Mouse (Mus musculus): ENCODE data around the gene Syvn1. TPM values are rescaled to one million over a fixed set of nuclear protein-coding genes. Genes with fewer than 3 reads are reported as not detected.

The Syvn1 gene
- 28.3 and 28.4 TPM in 2 replicates for polyA plus RNA-seq (2015; fragmentation: Nextera tagmentation; extraction: Ambion mirVana)

DNA sequence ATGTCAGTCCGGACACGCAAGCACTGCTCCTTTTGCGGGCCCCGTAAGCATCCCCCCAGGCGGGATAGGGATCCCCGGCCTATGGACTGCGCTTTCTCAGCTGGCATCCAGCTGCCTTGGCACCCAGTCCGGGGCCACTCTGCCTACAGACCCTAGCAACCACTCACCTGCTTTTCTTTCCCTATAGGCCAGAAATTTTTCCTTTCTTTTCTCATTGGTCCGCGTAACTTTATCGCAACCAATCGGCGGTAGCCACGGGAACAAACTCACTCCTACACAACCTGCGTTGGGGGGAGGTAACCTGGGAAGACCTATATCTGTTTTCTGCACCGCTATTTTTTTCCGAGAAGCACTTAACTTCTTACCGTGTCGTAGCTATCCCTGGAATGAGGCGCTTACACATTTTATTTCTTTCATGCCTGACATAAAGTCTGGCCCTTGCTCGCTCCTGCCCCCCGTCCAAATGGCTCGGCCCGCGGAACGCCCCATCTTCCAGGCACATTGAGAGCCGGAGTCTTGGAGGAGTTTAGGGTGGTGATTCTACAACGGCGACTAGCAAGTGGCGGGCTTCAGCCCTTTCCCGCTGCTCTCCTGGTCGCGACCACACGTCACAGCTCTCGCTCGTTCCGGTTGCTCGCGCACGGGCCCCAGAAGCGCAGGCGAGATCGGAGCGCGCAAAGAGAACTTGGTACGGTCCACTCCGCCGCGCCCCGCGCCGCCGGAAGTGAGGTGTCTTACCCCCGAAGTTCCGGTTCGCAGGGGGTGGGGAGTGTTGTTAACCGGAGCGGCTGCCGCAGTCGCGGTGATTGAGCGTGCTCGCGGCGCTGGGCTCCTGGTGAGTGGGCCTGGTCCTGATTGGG is at the start of gene Syvn1:
Gene Syvn1, plus strand, starts transcription at position 283 of the 860 bp plus-strand sequence.
- WGBS, result under 1% methylated on average over 65 of the region's 65 CpGs
- H3K36me3 ChIP-seq, result peaks cover 36% of the 10 kb centered on the region
- peak within 1 kb of the TSS; percentile 89 for H3K9ac ChIP-seq
- ATAC-seq (ENCODE audit: insufficient number of reproducible peaks, insufficient read depth, low FRiP score, low TSS enrichment, low read depth), result peak; percentile 85
- peaks cover 27% of the 10 kb centered on the region for H3K4me1 ChIP-seq
- H3K27me3 ChIP-seq, result no peaks in the 10 kb centered on the region
- peak within 1 kb of the TSS; percentile 89 for H3K4me3 ChIP-seq
- H3K9me3 ChIP-seq, result no peaks in the 10 kb centered on the region
- peak within 1 kb of the TSS; percentile 99 for H3K27ac ChIP-seq
- H3K4me2 ChIP-seq, result peak within 1 kb of the TSS; percentile 94

GRCm38 (mm10) chr19:5998180-5998579 is 48.2 kb upstream of the Syvn1 start:
- no peak for ATAC-seq (ENCODE audit: insufficient number of reproducible peaks, insufficient read depth, low FRiP score, low TSS enrichment, low read depth)
- no peaks in the 10 kb centered on the region for H3K9me3 ChIP-seq
- no peaks in the 10 kb centered on the region for H3K4me1 ChIP-seq
- H3K27ac ChIP-seq, result no peak overlapping the region
- no peaks in the 10 kb centered on the region for H3K27me3 ChIP-seq
- 0 out of 2 replicates have a peak, but pooled peaks cover 13% of the 10 kb centered on the region for H3K36me3 ChIP-seq
- H3K4me2 ChIP-seq, result no peak overlapping the region
- H3K4me3 ChIP-seq, result no peak overlapping the region
- H3K9ac ChIP-seq, result no peak overlapping the region
- 78% methylated on average over 3 of the region's 3 CpGs for WGBS

GRCm38 (mm10) chr19:5999969-6000368 is 46.4 kb upstream of the Syvn1 start:
- H3K27ac ChIP-seq, result no peak overlapping the region
- H3K9ac ChIP-seq, result no peak overlapping the region
- no peaks in the 10 kb centered on the region for H3K27me3 ChIP-seq
- WGBS, result 77% methylated on average over 5 of the region's 5 CpGs
- H3K4me3 ChIP-seq, result no peak overlapping the region
- H3K9me3 ChIP-seq, result no peaks in the 10 kb centered on the region
- 0 out of 2 replicates have a peak, but pooled peaks cover 10% of the 10 kb centered on the region for H3K36me3 ChIP-seq
- no peak overlapping the region for H3K4me2 ChIP-seq
- ATAC-seq (ENCODE audit: insufficient number of reproducible peaks, insufficient read depth, low FRiP score, low TSS enrichment, low read depth), result no peak
- H3K4me1 ChIP-seq, result no peaks in the 10 kb centered on the region

- Histone ChIP-seq H3K9ac (no peak overlapping the region), H3K4me3 (no peak overlapping the region), H3K36me3 (peaks cover 26% of the 10 kb centered on the region), H3K4me1 (no peaks in the 10 kb centered on the region), H3K4me2 (no peak overlapping the region), H3K27me3 (no peaks in the 10 kb centered on the region), H3K27ac (no peak overlapping the region), H3K9me3 (no peaks in the 10 kb centered on the region)
- ATAC-seq (ENCODE audit: insufficient number of reproducible peaks, insufficient read depth, low FRiP score, low TSS enrichment, low read depth), result no peak
- WGBS, result 59% methylated on average over 11 of the region's 11 CpGs
These were observed 40.8 kb upstream of the Syvn1 start for GRCm38 (mm10) chr19:6005541-6005940.

DNA sequence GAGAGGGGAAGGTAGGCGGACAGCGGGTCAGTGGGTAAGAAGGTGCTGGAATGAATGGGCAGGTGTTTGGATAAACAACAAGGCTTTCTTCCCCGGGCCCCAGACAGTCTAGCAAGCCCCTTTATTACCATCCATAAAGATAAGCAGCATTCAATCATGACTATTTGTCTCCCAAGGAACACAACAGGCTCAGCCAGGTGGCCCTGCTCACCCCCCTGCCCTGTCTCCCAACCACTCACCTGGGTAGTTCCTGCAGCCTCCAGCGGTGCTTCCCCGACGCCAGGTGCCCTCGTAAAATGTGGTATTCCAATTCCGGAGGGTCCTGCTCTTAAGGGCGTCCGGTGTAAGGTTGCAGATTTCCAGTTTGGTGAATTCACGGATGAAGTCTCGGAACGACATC is 39.4 kb upstream of the Syvn1 start:
- no peaks in the 10 kb centered on the region for H3K27me3 ChIP-seq
- ATAC-seq (ENCODE audit: insufficient number of reproducible peaks, insufficient read depth, low FRiP score, low TSS enrichment, low read depth), result no peak
- WGBS, result 77% methylated on average over 13 of the region's 13 CpGs
- no peaks in the 10 kb centered on the region for H3K9me3 ChIP-seq
- no peak overlapping the region for H3K9ac ChIP-seq
- H3K36me3 ChIP-seq, result peaks cover 26% of the 10 kb centered on the region
- H3K4me3 ChIP-seq, result no peak overlapping the region
- H3K4me2 ChIP-seq, result no peak overlapping the region
- H3K27ac ChIP-seq, result no peak overlapping the region
- H3K4me1 ChIP-seq, result no peaks in the 10 kb centered on the region

DNA sequence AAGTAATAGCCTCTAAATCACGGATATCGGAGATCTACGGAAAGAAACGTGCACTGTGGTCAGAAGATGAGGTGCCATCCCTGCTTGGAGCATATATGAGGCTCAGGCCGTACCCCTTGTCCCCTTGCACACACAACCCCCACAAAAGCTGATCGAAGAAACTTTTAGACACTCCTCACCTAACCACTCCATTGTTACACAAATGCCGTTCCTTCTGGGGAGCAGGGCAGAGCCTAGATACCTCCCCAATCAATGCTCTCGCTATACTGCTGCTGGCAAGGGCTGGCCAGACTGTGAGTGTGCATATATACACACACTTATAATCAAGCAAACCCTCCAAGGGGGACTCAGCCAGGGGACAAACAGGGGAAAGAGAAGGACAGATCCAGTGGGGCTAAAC is 37.2 kb upstream of the Syvn1 start:
- no peak overlapping the region for H3K4me2 ChIP-seq
- H3K27me3 ChIP-seq, result no peaks in the 10 kb centered on the region; the same call in 1 of the 2 replicates
- H3K4me3 ChIP-seq, result no peak overlapping the region
- no peak overlapping the region for H3K9ac ChIP-seq
- 78% methylated on average over 8 of the region's 8 CpGs for WGBS
- peaks cover 26% of the 10 kb centered on the region for H3K36me3 ChIP-seq
- peaks cover 6% of the 10 kb centered on the region for H3K4me1 ChIP-seq
- no peak for ATAC-seq (ENCODE audit: insufficient number of reproducible peaks, insufficient read depth, low FRiP score, low TSS enrichment, low read depth)
- no peaks in the 10 kb centered on the region for H3K9me3 ChIP-seq
- H3K27ac ChIP-seq, result no peak overlapping the region

DNA sequence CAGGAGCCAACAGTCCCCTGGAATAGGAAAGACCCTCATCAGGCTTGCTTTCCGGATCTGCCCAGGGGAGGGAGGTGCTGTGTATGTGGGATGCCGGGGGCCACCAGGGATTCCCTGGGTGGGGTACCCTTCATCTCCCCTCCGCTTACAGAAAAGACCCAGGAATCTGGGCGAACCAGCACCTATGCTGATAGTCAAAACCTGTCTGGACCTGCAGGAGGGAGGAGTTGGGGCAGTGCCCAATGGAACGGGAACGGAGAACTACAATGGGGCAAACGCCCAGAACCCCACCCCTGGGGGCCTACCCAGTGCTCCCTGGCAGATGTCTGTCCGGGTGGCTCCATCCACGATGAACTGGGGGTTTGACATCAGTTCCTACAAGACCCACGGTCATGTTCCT is 32.7 kb upstream of the Syvn1 start:
- Histone ChIP-seq H3K4me2 (0 out of 2 replicates have a peak overlapping the region, but pooled peaks have one; percentile 82), H3K4me3 (no peak overlapping the region; the same call in 1 of the 2 replicates), H3K9me3 (no peaks in the 10 kb centered on the region), H3K4me1 (peaks cover 27% of the 10 kb centered on the region), H3K36me3 (peaks cover 11% of the 10 kb centered on the region), H3K27ac (no peak overlapping the region), H3K9ac (peak overlapping the region; percentile 16; the same call in 1 of the 2 replicates), H3K27me3 (peaks cover 9% of the 10 kb centered on the region)
- WGBS, result 78% methylated on average over 10 of the region's 10 CpGs
- no peak for ATAC-seq (ENCODE audit: insufficient number of reproducible peaks, insufficient read depth, low FRiP score, low TSS enrichment, low read depth)

GRCm38 (mm10) chr19:6014991-6015510 is 31.3 kb upstream of the Syvn1 start:
- Histone ChIP-seq H3K4me1 (peaks cover 27% of the 10 kb centered on the region), H3K27ac (0 out of 2 replicates have a peak overlapping the region, but pooled peaks have one; percentile 29), H3K4me3 (peak overlapping the region; percentile 56), H3K9ac (peak overlapping the region; percentile 76), H3K4me2 (peak overlapping the region; percentile 82), H3K9me3 (no peaks in the 10 kb centered on the region), H3K36me3 (peaks cover 4% of the 10 kb centered on the region), H3K27me3 (peaks cover 9% of the 10 kb centered on the region)
- 3% methylated on average over 15 of the region's 18 CpGs for WGBS
- ATAC-seq (ENCODE audit: insufficient number of reproducible peaks, insufficient read depth, low FRiP score, low TSS enrichment, low read depth), result 0 out of 2 replicates have a peak, but pooled peaks have one; percentile 38

GRCm38 (mm10) chr19:6015511-6016315 is 30.7 kb upstream of the Syvn1 start, which contains the start of gene Capn1:
Gene Capn1, minus strand, starts transcription at chr19:6015897.
- H3K9ac ChIP-seq, result peak within 1 kb of the TSS; percentile 76
- 2% methylated on average over 40 of the region's 40 CpGs for WGBS
- peaks cover 9% of the 10 kb centered on the region for H3K27me3 ChIP-seq
- H3K4me3 ChIP-seq, result peak within 1 kb of the TSS; percentile 56
- 0 out of 2 replicates have a peak within 1 kb of the TSS, but pooled peaks have one; percentile 29 for H3K27ac ChIP-seq
- peak within 1 kb of the TSS; percentile 82 for H3K4me2 ChIP-seq
- ATAC-seq (ENCODE audit: insufficient number of reproducible peaks, insufficient read depth, low FRiP score, low TSS enrichment, low read depth), result peak; percentile 73
- peaks cover 27% of the 10 kb centered on the region for H3K4me1 ChIP-seq
- H3K36me3 ChIP-seq, result no peaks in the 10 kb centered on the region; the same call in 1 of the 2 replicates
- no peaks in the 10 kb centered on the region for H3K9me3 ChIP-seq

DNA sequence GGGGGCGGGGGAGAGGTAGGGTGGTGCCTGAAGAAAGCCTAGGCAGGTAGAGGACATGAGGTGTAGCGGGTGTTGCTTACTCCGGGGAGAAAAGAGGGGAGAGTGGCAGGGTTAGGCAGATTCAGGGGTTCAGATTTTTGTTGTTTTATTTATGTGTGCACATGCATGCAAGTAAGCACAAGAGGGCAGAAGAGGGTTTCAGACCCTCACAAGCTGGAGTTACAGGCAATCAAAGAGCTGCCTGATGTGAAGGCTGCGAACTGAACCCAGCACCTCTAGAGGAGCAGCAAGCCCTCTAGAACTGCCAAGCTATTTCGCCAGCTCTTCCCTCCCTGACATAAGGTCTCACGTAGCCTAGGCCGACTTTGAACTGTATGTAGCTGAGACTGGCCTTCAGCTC is 29.8 kb upstream of the Syvn1 start:
- WGBS, result 46% methylated on average over 7 of the region's 7 CpGs

More for the DNA sequence above, 29.8 kb upstream of the Syvn1 start:
- Histone ChIP-seq H3K9ac (no peak overlapping the region), H3K27me3 (peaks cover 9% of the 10 kb centered on the region), H3K9me3 (no peaks in the 10 kb centered on the region), H3K4me1 (peaks cover 27% of the 10 kb centered on the region), H3K27ac (no peak overlapping the region), H3K4me3 (no peak overlapping the region; the same call in 1 of the 2 replicates), H3K36me3 (no peaks in the 10 kb centered on the region), H3K4me2 (peak overlapping the region; percentile 82)
- no peak for ATAC-seq (ENCODE audit: insufficient number of reproducible peaks, insufficient read depth, low FRiP score, low TSS enrichment, low read depth)

Data from embryonic facial prominence, embryonic 13.5 days (tissue).